In genomic region chrX:77314384-77314783, GRCm38 (mm10) we compare ENCODE assay signal across 10 mouse cellular contexts.
DNase-seq lines count a peak whose midpoint lies in the region; ATAC-seq lines count a peak whose summit lies in the region.
"Had no signal": no experiment of that assay in that cellular context is flagged by ENCODE, and none has a peak within 500 bp of the region (broad histone marks: within the 10 kb centered on the region; RNA-seq: fewer than 3 reads in every experiment).

No protein-coding gene starts in this region.

- 85% methylated on average over 3 of the region's 3 CpGs for WGBS in embryonic facial prominence, embryonic 10.5 days

- ATAC-seq in erythroid progenitor cell, adult 5-6 weeks (replicated peaks; ENCODE audit: low FRiP score, poor library complexity, severe bottlenecking), result no peak

- H3K27me3 ChIP-seq in embryonic facial prominence, embryonic 10.5 days (replicated peaks; ENCODE audit: low read depth, poor library complexity, severe bottlenecking), result no peaks in the 10 kb centered on the region
- H3K27me3 ChIP-seq: hindbrain, embryonic 15.5 days had no signal

- no peaks in the 10 kb centered on the region for H3K9me3 ChIP-seq in embryonic facial prominence, embryonic 10.5 days
- H3K9me3 ChIP-seq: hindbrain, embryonic 15.5 days had no signal

- no peaks in the 10 kb centered on the region for H3K36me3 ChIP-seq in embryonic facial prominence, embryonic 10.5 days (replicated peaks)
- H3K36me3 ChIP-seq: hindbrain, embryonic 15.5 days had no signal

- no peaks in the 10 kb centered on the region for H3K4me1 ChIP-seq in embryonic facial prominence, embryonic 10.5 days
- H3K4me1 ChIP-seq: hindbrain, embryonic 15.5 days had no signal

- H3K27ac ChIP-seq in embryonic facial prominence, embryonic 10.5 days (replicated peaks), result no peak overlapping the region
- H3K27ac ChIP-seq: hindbrain, embryonic 15.5 days had no signal

- peak; percentile 1 to 41 for DNase-seq in heart, adult 9 months (ENCODE audit: low spot score in 2 of 2)
- no peak for DNase-seq in heart, adult 11 months
- peak; percentile 6 for DNase-seq in A20 (ENCODE audit: low read depth, low spot score)
- DNase-seq in adrenal gland, adult 8-10 months, result peak; percentile 26
- DNase-seq in embryonic facial prominence, embryonic 10.5 days (ENCODE audit: low spot score), result peak; percentile 8
- peak; percentile 11 to 25 for DNase-seq in left cerebral cortex, adult 18-20 months (ENCODE audit: low spot score in 2 of 2)
- peak; percentile 18 for DNase-seq in skeletal muscle tissue, adult 2 months (ENCODE audit: low read depth, low spot score)

- no peak overlapping the region for H3K4me3 ChIP-seq in embryonic facial prominence, embryonic 10.5 days
- H3K4me3 ChIP-seq: hindbrain, embryonic 15.5 days; myocyte had no signal
